Mouse (Mus musculus) forebrain, embryonic 16.5 days (tissue): ENCODE measurements around the gene Olfr799. TPM values are rescaled to one million over a fixed set of nuclear protein-coding genes. Genes with fewer than 3 reads are reported as not detected.

Experiments
- polyA plus RNA-seq: library from polyadenylated mRNA; unstranded; fragments of >200 nt; fragmentation: Nextera tagmentation; extraction: Ambion mirVana; gene quantifications from 2 replicates; pipeline ENCODE4 v1.2.1, GENCODE M21; 2015

Gene Olfr799
- polyA plus RNA-seq, 1 experiment from 2014 or later: not detected

Other genes with a start within 250 kb of the Olfr799 start
- not detected in 2 replicates for gene Olfr785, start 232.1 kb upstream of the Olfr799 start, polyA plus RNA-seq
- gene Olfr786, start 210.2 kb upstream of the Olfr799 start, polyA plus RNA-seq: not detected in 2 replicates
- not detected in 2 replicates for gene Olfr787, start 175.6 kb upstream of the Olfr799 start, polyA plus RNA-seq
- gene Olfr788, start 166.5 kb upstream of the Olfr799 start, polyA plus RNA-seq: not detected in 2 replicates
- not detected in 2 replicates for gene Olfr789, start 152.7 kb upstream of the Olfr799 start, polyA plus RNA-seq
- gene Olfr790, start 139.0 kb upstream of the Olfr799 start, polyA plus RNA-seq: not detected in 2 replicates
- gene Olfr791, start 115.7 kb upstream of the Olfr799 start, polyA plus RNA-seq: not detected in 2 replicates
- not detected in 2 replicates for gene Olfr792, start 98.3 kb upstream of the Olfr799 start, polyA plus RNA-seq
- gene Olfr794, start 69.8 kb upstream of the Olfr799 start, polyA plus RNA-seq: not detected in 2 replicates
- not detected in 2 replicates for gene Olfr796, start 24.9 kb upstream of the Olfr799 start, polyA plus RNA-seq
- not detected in 2 replicates for gene Olfr798, start 9.6 kb upstream of the Olfr799 start, polyA plus RNA-seq
- gene Olfr800, start 20.2 kb downstream of the Olfr799 start, polyA plus RNA-seq: not detected in 2 replicates
- gene Olfr801, start 36.4 kb downstream of the Olfr799 start, polyA plus RNA-seq: not detected in 2 replicates
- 0.06 TPM in 1 of 2 replicates, not detected in the other for gene Olfr802, start 50.7 kb downstream of the Olfr799 start, polyA plus RNA-seq
- not detected in 2 replicates for gene Olfr803, start 56.8 kb downstream of the Olfr799 start, polyA plus RNA-seq
- not detected in 2 replicates for gene Olfr804, start 65.7 kb downstream of the Olfr799 start, polyA plus RNA-seq
- not detected in 2 replicates for gene Olfr805, start 91.9 kb downstream of the Olfr799 start, polyA plus RNA-seq
- gene Olfr806, start 104.4 kb downstream of the Olfr799 start, polyA plus RNA-seq: not detected in 2 replicates
- not detected in 2 replicates for gene Olfr807, start 120.3 kb downstream of the Olfr799 start, polyA plus RNA-seq
- gene Olfr808, start 128.0 kb downstream of the Olfr799 start, polyA plus RNA-seq: not detected in 2 replicates
- not detected in 2 replicates for gene Olfr809, start 137.2 kb downstream of the Olfr799 start, polyA plus RNA-seq
- not detected in 2 replicates for gene Olfr810, start 157.4 kb downstream of the Olfr799 start, polyA plus RNA-seq
- gene Olfr811, start 166.9 kb downstream of the Olfr799 start, polyA plus RNA-seq: not detected in 2 replicates
- not detected in 2 replicates for gene Olfr812, start 208.6 kb downstream of the Olfr799 start, polyA plus RNA-seq
- not detected in 2 replicates for gene Olfr813, start 217.9 kb downstream of the Olfr799 start, polyA plus RNA-seq
- gene Olfr814, start 242.4 kb downstream of the Olfr799 start, polyA plus RNA-seq: not detected in 2 replicates